Mouse (Mus musculus) CH12.LX (cell line): Measurements from ENCODE around the gene Serpinb13.

ENCODE experiments used
- CTCF ChIP-seq, 2 experiments: IDR thresholded peaks in 1 of 2; conservative IDR thresholded peaks in 1 of 2; 2 replicates each; pipeline ENCODE4 v1.5.1; 2011 to 2012; ENCODE audit warnings: low read depth in 2 of 2, low read length in 2 of 2, improper control_type of control experiment in 1 of 2, inconsistent platforms in 1 of 2, mild to moderate bottlenecking in 1 of 2, moderate library complexity in 1 of 2
- E2F4 ChIP-seq: IDR thresholded peaks from 2 replicates; pipeline ENCODE4 v1.6.1; 2011; ENCODE audit warnings: low read depth, low read length, improper control_type of control experiment; ENCODE audit not compliant: insufficient replicate concordance
- GABPA ChIP-seq: IDR thresholded peaks from 2 replicates; pipeline ENCODE4 v1.6.1; 2012; ENCODE audit warnings: low read depth, low read length, improper control_type of control experiment, inconsistent platforms; ENCODE audit not compliant: insufficient replicate concordance
- IRF4 ChIP-seq: IDR thresholded peaks from 2 replicates; pipeline ENCODE4 v1.6.1; 2014; ENCODE audit warnings: low read depth, mild to moderate bottlenecking, inconsistent platforms, low read length, improper control_type of control experiment
- JUND ChIP-seq: conservative IDR thresholded peaks from 2 replicates; pipeline ENCODE4 v1.6.1; 2011; ENCODE audit warnings: low read depth, low read length, improper control_type of control experiment
- MEF2A ChIP-seq: IDR thresholded peaks from 2 replicates; pipeline ENCODE4 v1.6.1; 2014; ENCODE audit warnings: low read depth, mild to moderate bottlenecking, inconsistent platforms, low read length, improper control_type of control experiment, borderline replicate concordance
- MXI1 ChIP-seq: IDR thresholded peaks from 2 replicates; pipeline ENCODE4 v1.6.1; 2011; ENCODE audit warnings: mild to moderate bottlenecking, low read depth, low read length, improper control_type of control experiment
- POLR2A ChIP-seq: IDR thresholded peaks from 2 replicates; pipeline ENCODE4 v1.6.1; 2011; ENCODE audit warnings: low read depth, mild to moderate bottlenecking, improper control_type of control experiment, low read length
- RAD21 ChIP-seq: IDR thresholded peaks from 2 replicates; pipeline ENCODE4 v1.6.1; 2011; ENCODE audit warnings: low read depth, mild to moderate bottlenecking, low read length, improper control_type of control experiment, moderate library complexity
- TBP ChIP-seq: conservative IDR thresholded peaks from 2 replicates; pipeline ENCODE4 v1.6.1; 2011; ENCODE audit warnings: low read depth, low read length, improper control_type of control experiment
- ZC3H11A ChIP-seq: IDR thresholded peaks from 2 replicates; pipeline ENCODE4 v1.6.1; 2012; ENCODE audit warnings: low read depth, mild to moderate bottlenecking, inconsistent platforms, low read length, improper control_type of control experiment
- ZMIZ1 ChIP-seq: IDR thresholded peaks from 2 replicates; pipeline ENCODE4 v1.6.1; 2012; ENCODE audit warnings: low read depth, mild to moderate bottlenecking, inconsistent platforms, low read length, improper control_type of control experiment
- ZNF384 ChIP-seq: IDR thresholded peaks from 2 replicates; pipeline ENCODE4 v1.6.1; 2012; ENCODE audit warnings: low read depth, low read length, improper control_type of control experiment, inconsistent platforms

DNA sequence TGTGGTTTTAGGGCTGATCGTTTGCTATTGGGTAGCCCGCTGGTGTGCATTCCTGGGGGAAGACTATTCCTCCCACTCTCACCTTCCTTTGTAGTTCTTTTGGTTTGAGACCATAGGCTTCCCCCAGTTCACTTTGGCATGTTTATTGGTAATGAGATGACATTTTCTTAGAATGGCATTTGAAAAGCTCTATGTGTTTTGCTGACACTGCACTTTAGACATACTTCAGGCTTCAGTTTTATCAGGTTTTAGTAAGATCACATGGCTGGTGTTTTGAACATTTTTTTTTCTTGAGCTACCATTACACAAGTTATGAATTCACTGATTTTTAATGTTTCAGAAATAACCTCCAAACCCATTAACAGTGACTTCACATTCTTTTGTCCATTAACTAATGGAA is 21.0 kb downstream of the Serpinb13 start:
- TF ChIP-seq POLR2A: no peak
- TF ChIP-seq RAD21: no peak
- TF ChIP-seq CTCF (conservative IDR thresholded peaks at IDR 0.05 in 1 of 2, IDR thresholded peaks at IDR 0.05 in 1 of 2; ENCODE audit: low read depth in 2 of 2, low read length in 2 of 2): no peak
- no peak for TF ChIP-seq MEF2A
- no peak for TF ChIP-seq MXI1
- no peak for TF ChIP-seq TBP
- no peak for TF ChIP-seq ZNF384
- TF ChIP-seq JUND: no peak
- TF ChIP-seq E2F4: no peak
- no peak for TF ChIP-seq ZC3H11A
- no peak for TF ChIP-seq GABPA
- TF ChIP-seq ZMIZ1: no peak
- no peak for TF ChIP-seq IRF4
